Comparison of ENCODE assay signal across 24 mouse cellular contexts in the genomic region with DNA sequence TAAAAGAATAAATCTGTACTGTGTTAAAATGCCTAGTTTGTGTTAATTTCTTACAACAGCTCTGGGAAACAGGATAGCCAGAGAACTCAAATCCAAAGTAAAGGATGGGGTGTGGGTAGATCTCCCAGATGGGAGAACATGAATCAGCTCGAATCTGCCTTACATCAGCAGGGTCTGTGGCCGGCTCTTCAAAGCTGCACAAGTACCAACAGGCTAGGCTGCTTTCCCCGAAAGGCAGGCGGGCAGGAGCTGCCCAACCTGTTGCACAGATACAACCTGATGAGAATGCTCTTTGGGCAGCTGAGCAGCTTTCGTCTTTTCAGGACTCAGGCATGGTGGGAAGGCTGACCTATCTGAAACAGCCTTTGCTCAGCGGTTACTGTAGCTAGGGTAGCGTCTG.
DNase-seq lines count a peak whose midpoint lies in the region; ATAC-seq and TF ChIP-seq lines count a peak whose summit lies in the region.
"Had no signal": no experiment of that assay in that cellular context is flagged by ENCODE, and none has a peak within 500 bp of the region (broad histone marks: within the 10 kb centered on the region; RNA-seq: fewer than 3 reads in every experiment).

No protein-coding gene starts in this region.

- no peak for TF ChIP-seq POLR2A in myocyte (IDR thresholded peaks at IDR 0.05; ENCODE audit: insufficient read length, low read depth)

- ATAC-seq in lung, embryonic 14.5 days (ENCODE audit: insufficient read depth): peak; percentile 24; the same call in 1 of the 2 replicates
- no peak for ATAC-seq in hindbrain, embryonic 16.5 days
- no peak for ATAC-seq in hindbrain, embryonic 14.5 days (ENCODE audit: low FRiP score)
- ATAC-seq: CD4-positive, CD25-positive, alpha-beta regulatory T cell, adult 4 months; intestine, postnatal 0 days had no signal

- H3K4me2 ChIP-seq in lung, embryonic 14.5 days: no peak overlapping the region
- H3K4me2 ChIP-seq in myocyte (ENCODE audit: low read depth): peak overlapping the region; percentile 14
- H3K4me2 ChIP-seq in hindbrain, embryonic 16.5 days (ENCODE audit: low read length): no peak overlapping the region
- no peak overlapping the region for H3K4me2 ChIP-seq in hindbrain, embryonic 14.5 days (replicated peaks)
- H3K4me2 ChIP-seq: forebrain, embryonic 12.5 days; heart, embryonic 11.5 days; hindbrain, embryonic 13.5 days had no signal

- H3K27ac ChIP-seq in lung, embryonic 14.5 days (ENCODE audit: low read depth): no peak overlapping the region
- H3K27ac ChIP-seq in hindbrain, embryonic 16.5 days (ENCODE audit: low read depth, low read length): no peak overlapping the region
- no peak overlapping the region for H3K27ac ChIP-seq in hindbrain, embryonic 14.5 days
- H3K27ac ChIP-seq: forebrain, embryonic 12.5 days; hindbrain, embryonic 13.5 days; macrophage had no signal

- no peaks in the 10 kb centered on the region for H3K36me3 ChIP-seq in lung, embryonic 14.5 days (ENCODE audit: insufficient read depth)
- H3K36me3 ChIP-seq in myocyte (ENCODE audit: control insufficient read depth, insufficient read depth): no peaks in the 10 kb centered on the region
- H3K36me3 ChIP-seq in hindbrain, embryonic 16.5 days (ENCODE audit: control insufficient read depth, insufficient read depth, low read length): no peaks in the 10 kb centered on the region
- H3K36me3 ChIP-seq in hindbrain, embryonic 14.5 days (replicated peaks; ENCODE audit: control insufficient read depth, insufficient read depth): no peaks in the 10 kb centered on the region
- H3K36me3 ChIP-seq: hindbrain, embryonic 13.5 days had no signal

- peak; percentile 35 for DNase-seq in embryo, embryonic 10 days (ENCODE audit: low spot score)
- DNase-seq in embryo, embryonic 10.5 days (ENCODE audit: low spot score): no peak
- peak; percentile 26 for DNase-seq in lung, embryonic 14.5 days
- no peak for DNase-seq in lung, postnatal 4 days
- peak; percentile 57 to 76 for DNase-seq in urinary bladder, postnatal 36 days (ENCODE audit: low spot score in 2 of 2)
- DNase-seq in hindbrain, embryonic 14.5 days (ENCODE audit: low spot score): no peak
- DNase-seq: cerebellum, postnatal 10 days; gastrocnemius, postnatal 36 days; heart, postnatal 14 days; kidney, postnatal 14 days; layer of hippocampus, postnatal 36 days; left cerebral cortex, postnatal 4 days; lung, adult 2 months; midbrain, embryonic 14.5 days; thymus, adult 2 months had no signal

- no peak overlapping the region for H3K4me3 ChIP-seq in lung, embryonic 14.5 days (ENCODE audit: low read depth, low read length)
- H3K4me3 ChIP-seq in myocyte: no peak overlapping the region
- H3K4me3 ChIP-seq in hindbrain, embryonic 16.5 days (ENCODE audit: low read length): no peak overlapping the region
- no peak overlapping the region for H3K4me3 ChIP-seq in hindbrain, embryonic 14.5 days (replicated peaks; ENCODE audit: low read length)
- H3K4me3 ChIP-seq: forebrain, embryonic 12.5 days; hindbrain, embryonic 13.5 days had no signal

- 60% methylated on average over 7 of the region's 7 CpGs for WGBS in lung, embryonic 14.5 days
- WGBS in hindbrain, embryonic 16.5 days: 85% methylated on average over 7 of the region's 7 CpGs
- 88% methylated on average over 7 of the region's 7 CpGs for WGBS in hindbrain, embryonic 14.5 days

- no peaks in the 10 kb centered on the region for H3K79me2 ChIP-seq in myocyte (ENCODE audit: control insufficient read depth, insufficient read depth)

- TF ChIP-seq CTCF in lung, embryonic 14.5 days (IDR thresholded peaks at IDR 0.05; ENCODE audit: low read depth): no peak

- H3K9me3 ChIP-seq in lung, embryonic 14.5 days (ENCODE audit: low read depth, low read length): no peaks in the 10 kb centered on the region
- H3K9me3 ChIP-seq in hindbrain, embryonic 16.5 days (ENCODE audit: control insufficient read depth, low read length): no peaks in the 10 kb centered on the region
- H3K9me3 ChIP-seq in hindbrain, embryonic 14.5 days (ENCODE audit: control insufficient read depth, low read length): no peaks in the 10 kb centered on the region
- H3K9me3 ChIP-seq: forebrain, embryonic 12.5 days; G1E; hindbrain, embryonic 13.5 days had no signal

- H3ac ChIP-seq in myocyte (ENCODE audit: control insufficient read depth, insufficient read length): no peak overlapping the region

- H3K27me3 ChIP-seq in lung, embryonic 14.5 days (ENCODE audit: insufficient read depth, low read length): no peaks in the 10 kb centered on the region
- H3K27me3 ChIP-seq in myocyte (ENCODE audit: control insufficient read depth, insufficient read depth, insufficient read length): no peaks in the 10 kb centered on the region
- H3K27me3 ChIP-seq in hindbrain, embryonic 16.5 days (replicated peaks; ENCODE audit: control insufficient read depth, insufficient read depth, low read length): no peaks in the 10 kb centered on the region
- H3K27me3 ChIP-seq in hindbrain, embryonic 14.5 days (ENCODE audit: control insufficient read depth, insufficient read depth, low read length): no peaks in the 10 kb centered on the region
- H3K27me3 ChIP-seq: forebrain, embryonic 12.5 days; hindbrain, embryonic 13.5 days had no signal

- H3K9ac ChIP-seq in lung, embryonic 14.5 days: no peak overlapping the region
- H3K9ac ChIP-seq in hindbrain, embryonic 16.5 days (ENCODE audit: low read depth, low read length): no peak overlapping the region
- no peak overlapping the region for H3K9ac ChIP-seq in hindbrain, embryonic 14.5 days
- H3K9ac ChIP-seq: forebrain, embryonic 12.5 days; hindbrain, embryonic 13.5 days had no signal

- H3K4me1 ChIP-seq in lung, embryonic 14.5 days (ENCODE audit: insufficient read depth): no peaks in the 10 kb centered on the region
- no peaks in the 10 kb centered on the region for H3K4me1 ChIP-seq in hindbrain, embryonic 16.5 days (ENCODE audit: control insufficient read depth, insufficient read depth, low read depth, low read length)
- H3K4me1 ChIP-seq in hindbrain, embryonic 14.5 days (replicated peaks; ENCODE audit: control insufficient read depth, insufficient read depth, low read length): no peaks in the 10 kb centered on the region
- H3K4me1 ChIP-seq: hindbrain, embryonic 13.5 days had no signal

TF ChIP-seq in myocyte, 11 proteins besides CTCF, POLR2A, EP300 and RAD21:
- no peak for TF ChIP-seq MAX (IDR thresholded peaks at IDR 0.05; ENCODE audit: low read depth)
- no peak for TF ChIP-seq CEBPB (IDR thresholded peaks at IDR 0.05; ENCODE audit: insufficient read depth, poor library complexity, severe bottlenecking)
- TF ChIP-seq MYOG (IDR thresholded peaks at IDR 0.05; ENCODE audit: control insufficient read depth in 1 of 3, insufficient read depth in 1 of 3, insufficient read length in 2 of 3, low read depth in 2 of 3): no peak
- no peak for TF ChIP-seq TCF3 (IDR thresholded peaks at IDR 0.05; ENCODE audit: insufficient read length, low read depth)
- TF ChIP-seq REST (IDR thresholded peaks at IDR 0.05; ENCODE audit: insufficient read depth, insufficient read length): no peak
- no peak for TF ChIP-seq MYOD1 (IDR thresholded peaks at IDR 0.05; ENCODE audit: control insufficient read depth in 1 of 3, insufficient read length in 2 of 3, low read depth in 2 of 3)
- no peak for TF ChIP-seq E2F4 (IDR thresholded peaks at IDR 0.05; ENCODE audit: insufficient read depth)
- no peak for TF ChIP-seq POLR2AphosphoS2 (IDR thresholded peaks at IDR 0.05; ENCODE audit: insufficient read length, low read depth)
- no peak for TF ChIP-seq TCF12 (IDR thresholded peaks at IDR 0.05; ENCODE audit: insufficient read depth, poor library complexity, severe bottlenecking)
- no peak for TF ChIP-seq SRF (IDR thresholded peaks at IDR 0.05; ENCODE audit: control insufficient read depth, insufficient read length, low read depth)
- no peak for TF ChIP-seq USF1 (IDR thresholded peaks at IDR 0.05; ENCODE audit: low read depth)
TF ChIP-seq in myocyte: peak in this region for 0.

Comparison
In these comparisons a context has a peak if more than half of its experiments do, and no peak if none do; other contexts are left out.
1. DNase-seq: peak in embryo, embryonic 10 days (single experiment), lung, embryonic 14.5 days (single experiment) and urinary bladder, postnatal 36 days (2 of 2); none in embryo, embryonic 10.5 days (single experiment), lung, postnatal 4 days (0 of 2) and hindbrain, embryonic 14.5 days (single experiment).